Mouse (Mus musculus) liver, embryonic 16.5 days (tissue): Measurements from ENCODE around the gene Fcnb. TPM values are rescaled to one million over a fixed set of nuclear protein-coding genes. Genes with fewer than 3 reads are reported as not detected.

Experiments
- polyA plus RNA-seq: library from polyadenylated mRNA; unstranded; fragments of >200 nt; fragmentation: Nextera tagmentation; extraction: Ambion mirVana; gene quantifications from 2 replicates; pipeline ENCODE4 v1.2.1, GENCODE M21; 2015

The Fcnb gene
- polyA plus RNA-seq, 1 experiment from 2014 or later, result 66.0 TPM

Other genes with a start within 250 kb of the Fcnb start
- 11.1 and 12.5 TPM in 2 replicates for gene Col5a1, start 198.5 kb downstream of the Fcnb start, polyA plus RNA-seq
- gene Olfm1, start 108.1 kb upstream of the Fcnb start, polyA plus RNA-seq, result 0.72 and 0.89 TPM in 2 replicates